Comparison of ENCODE assay signal across 16 mouse cellular contexts in genomic region chr14:11680621-11681020, GRCm38 (mm10).
"Had no signal": no experiment of that assay in that cellular context is flagged by ENCODE, and none has a peak within 500 bp of the region (broad histone marks: within the 10 kb centered on the region; RNA-seq: fewer than 3 reads in every experiment).

No protein-coding gene starts in this region.

- DNase-seq: lung, adult 18-20 months; midbrain, embryonic 14.5 days; right cerebral cortex, adult 18-20 months; right cerebral cortex, postnatal 25 days; right cerebral cortex, postnatal 4 days; spleen, adult 18-20 months; thymus, adult 18-20 months; thymus, postnatal 14 days; thymus, postnatal 36 days had no signal

- ATAC-seq: liver, embryonic 12.5 days had no signal

- H3K4me1 ChIP-seq: liver, embryonic 12.5 days had no signal

- H3K27ac ChIP-seq: liver, embryonic 12.5 days; liver, embryonic 14.5 days; midbrain, embryonic 10.5 days; midbrain, embryonic 12.5 days; neural tube, embryonic 13.5 days; neural tube, embryonic 15.5 days had no signal

- H3K27me3 ChIP-seq: liver, embryonic 12.5 days; neural tube, embryonic 13.5 days; neural tube, embryonic 15.5 days had no signal

- H3K4me2 ChIP-seq: liver, embryonic 12.5 days; midbrain, embryonic 12.5 days; neural tube, embryonic 13.5 days; neural tube, embryonic 15.5 days had no signal

- H3K4me3 ChIP-seq: liver, embryonic 12.5 days; midbrain, embryonic 10.5 days; midbrain, embryonic 12.5 days; myocyte; neural tube, embryonic 13.5 days; neural tube, embryonic 15.5 days had no signal

- H3K9me3 ChIP-seq: liver, embryonic 12.5 days; midbrain, embryonic 10.5 days; midbrain, embryonic 12.5 days; neural tube, embryonic 13.5 days; neural tube, embryonic 15.5 days had no signal

- H3K36me3 ChIP-seq: liver, embryonic 12.5 days; midbrain, embryonic 10.5 days; midbrain, embryonic 12.5 days; neural tube, embryonic 13.5 days; neural tube, embryonic 15.5 days had no signal

- H3K9ac ChIP-seq: liver, embryonic 12.5 days; liver, embryonic 14.5 days; midbrain, embryonic 12.5 days; neural tube, embryonic 13.5 days; neural tube, embryonic 15.5 days had no signal
